Mouse (Mus musculus) CH12.LX (cell line): ENCODE measurements at regions not wholly inside any gene's neighbourhood (a gene's known extent, or its start where the extent isn't known, plus 50 kb on each side); places are given as distances from the start of the nearest gene placed in this dataset.
A peak's percentile ranks its signal among the peaks of the same experiment; 100 is the strongest.

ENCODE experiments used
- DNase-seq: peaks from one replicate; pipeline ENCODE4 v3.0.0-alpha.2; 2013; ENCODE audit errors: extremely low read depth
- H3K27ac ChIP-seq: 2 replicates; pipeline ENCODE4 v1.5.1; 2012; ENCODE audit warnings: low read depth, mild to moderate bottlenecking, control low read depth, moderate library complexity; ENCODE audit not compliant: insufficient read depth
- H3K27me3 ChIP-seq: replicated peaks from 2 replicates; pipeline ENCODE3; 2012; ENCODE audit warnings: inconsistent platforms
- H3K36me3 ChIP-seq, 2 experiments: replicated peaks in 1 of 2; 2 replicates each; pipeline versions ENCODE3 to v1.6.1; 2012; ENCODE audit warnings: inconsistent platforms in 1 of 2, low read length in 1 of 2, mild to moderate bottlenecking in 1 of 2, mixed read lengths in 1 of 2, moderate library complexity in 1 of 2; ENCODE audit not compliant: control insufficient read depth in 1 of 2, insufficient read depth in 1 of 2
- H3K4me1 ChIP-seq, 2 experiments: 2 replicates each; pipeline ENCODE4 v1.6.1; 2012; ENCODE audit warnings: inconsistent platforms in 1 of 2, moderate library complexity in 1 of 2; ENCODE audit not compliant: insufficient read depth in 2 of 2, control insufficient read depth in 1 of 2
- H3K4me2 ChIP-seq: 2 replicates; pipeline ENCODE4 v1.6.1; 2012; ENCODE audit warnings: low read depth, mild to moderate bottlenecking, control low read depth; ENCODE audit not compliant: poor library complexity, insufficient read depth, severe bottlenecking
- H3K4me3 ChIP-seq, 3 experiments: fragments of 150-350 bp in 1 of 3; sonication (generic) in 1 of 3; replicated peaks in 1 of 3; 2 replicates each; pipeline versions ENCODE3 to v1.5.1; 2011 to 2012; ENCODE audit warnings: low read depth in 2 of 3, low read length in 2 of 3, mild to moderate bottlenecking in 2 of 3, moderate library complexity in 2 of 3, control low read depth in 1 of 3, improper control_type of control experiment in 1 of 3, inconsistent platforms in 1 of 3, mixed read lengths in 1 of 3; ENCODE audit not compliant: poor library complexity in 1 of 3
- H3K79me2 ChIP-seq: replicated peaks from 2 replicates; pipeline ENCODE4 v1.6.1; 2012; ENCODE audit warnings: mild to moderate bottlenecking, moderate library complexity; ENCODE audit not compliant: control insufficient read depth, poor library complexity, insufficient read depth, severe bottlenecking; ENCODE audit errors: extremely low read depth
- H3K9ac ChIP-seq: 2 replicates; pipeline ENCODE4 v1.6.1; 2012; ENCODE audit warnings: low read depth, mild to moderate bottlenecking, control low read depth, moderate library complexity; ENCODE audit not compliant: insufficient read depth
- H3K9me3 ChIP-seq: replicated peaks from 2 replicates; pipeline ENCODE3; 2012; ENCODE audit warnings: low read length, inconsistent platforms, mixed read lengths
- CHD1 ChIP-seq: IDR thresholded peaks from 2 replicates; pipeline ENCODE4 v1.6.1; 2012; ENCODE audit warnings: low read depth, low read length, improper control_type of control experiment, inconsistent platforms
- CTCF ChIP-seq, 2 experiments: IDR thresholded peaks in 1 of 2; conservative IDR thresholded peaks in 1 of 2; 2 replicates each; pipeline ENCODE4 v1.5.1; 2011 to 2012; ENCODE audit warnings: low read depth in 2 of 2, low read length in 2 of 2, improper control_type of control experiment in 1 of 2, inconsistent platforms in 1 of 2, mild to moderate bottlenecking in 1 of 2, moderate library complexity in 1 of 2
- ETS1 ChIP-seq: conservative IDR thresholded peaks from 2 replicates; pipeline ENCODE4 v1.6.1; 2012; ENCODE audit warnings: low read depth, mild to moderate bottlenecking, inconsistent platforms, low read length, improper control_type of control experiment, moderate library complexity
- GABPA ChIP-seq: IDR thresholded peaks from 2 replicates; pipeline ENCODE4 v1.6.1; 2012; ENCODE audit warnings: low read depth, low read length, improper control_type of control experiment, inconsistent platforms; ENCODE audit not compliant: insufficient replicate concordance
- HCFC1 ChIP-seq: IDR thresholded peaks from 2 replicates; pipeline ENCODE4 v1.6.1; 2012; ENCODE audit warnings: low read depth, mild to moderate bottlenecking, inconsistent platforms, low read length, improper control_type of control experiment
- IRF4 ChIP-seq: IDR thresholded peaks from 2 replicates; pipeline ENCODE4 v1.6.1; 2014; ENCODE audit warnings: low read depth, mild to moderate bottlenecking, inconsistent platforms, low read length, improper control_type of control experiment
- JUND ChIP-seq: conservative IDR thresholded peaks from 2 replicates; pipeline ENCODE4 v1.6.1; 2011; ENCODE audit warnings: low read depth, low read length, improper control_type of control experiment
- MAX ChIP-seq: IDR thresholded peaks from 2 replicates; pipeline ENCODE4 v1.6.1; 2011; ENCODE audit warnings: low read length, improper control_type of control experiment
- MEF2A ChIP-seq: IDR thresholded peaks from 2 replicates; pipeline ENCODE4 v1.6.1; 2014; ENCODE audit warnings: low read depth, mild to moderate bottlenecking, inconsistent platforms, low read length, improper control_type of control experiment, borderline replicate concordance
- MXI1 ChIP-seq: IDR thresholded peaks from 2 replicates; pipeline ENCODE4 v1.6.1; 2011; ENCODE audit warnings: mild to moderate bottlenecking, low read depth, low read length, improper control_type of control experiment
- PAX5 ChIP-seq: IDR thresholded peaks from 2 replicates; pipeline ENCODE4 v1.6.1; 2012; ENCODE audit warnings: low read length, inconsistent platforms, mixed read lengths
- POLR2A ChIP-seq: IDR thresholded peaks from 2 replicates; pipeline ENCODE4 v1.6.1; 2011; ENCODE audit warnings: low read depth, mild to moderate bottlenecking, improper control_type of control experiment, low read length
- POLR2AphosphoS2 ChIP-seq: IDR thresholded peaks from 2 replicates; pipeline ENCODE4 v1.6.1; 2011; ENCODE audit warnings: low read depth, low read length, improper control_type of control experiment
- RAD21 ChIP-seq: IDR thresholded peaks from 2 replicates; pipeline ENCODE4 v1.6.1; 2011; ENCODE audit warnings: low read depth, mild to moderate bottlenecking, low read length, improper control_type of control experiment, moderate library complexity
- RCOR1 ChIP-seq: conservative IDR thresholded peaks from 2 replicates; pipeline ENCODE4 v1.6.1; 2012; ENCODE audit warnings: low read depth, mild to moderate bottlenecking, inconsistent platforms, low read length, improper control_type of control experiment
- SIN3A ChIP-seq: IDR thresholded peaks from 2 replicates; pipeline ENCODE4 v1.6.1; 2012; ENCODE audit warnings: low read length, improper control_type of control experiment, inconsistent platforms
- SMC3 ChIP-seq: IDR thresholded peaks from 2 replicates; pipeline ENCODE4 v1.6.1; 2011; ENCODE audit warnings: low read depth, low read length, improper control_type of control experiment
- TBP ChIP-seq: conservative IDR thresholded peaks from 2 replicates; pipeline ENCODE4 v1.6.1; 2011; ENCODE audit warnings: low read depth, low read length, improper control_type of control experiment
- TCF12 ChIP-seq: IDR thresholded peaks from 2 replicates; pipeline ENCODE4 v1.6.1; 2014; ENCODE audit warnings: low read depth, mild to moderate bottlenecking, inconsistent platforms, low read length, improper control_type of control experiment
- UBTF ChIP-seq: IDR thresholded peaks from 2 replicates; pipeline ENCODE4 v1.6.1; 2012; ENCODE audit warnings: low read depth, mild to moderate bottlenecking, inconsistent platforms, low read length, improper control_type of control experiment, moderate library complexity
- USF1 ChIP-seq: IDR thresholded peaks from 2 replicates; pipeline ENCODE4 v1.6.1; 2014; ENCODE audit warnings: low read depth, mild to moderate bottlenecking, inconsistent platforms, low read length, improper control_type of control experiment
- ZC3H11A ChIP-seq: IDR thresholded peaks from 2 replicates; pipeline ENCODE4 v1.6.1; 2012; ENCODE audit warnings: low read depth, mild to moderate bottlenecking, inconsistent platforms, low read length, improper control_type of control experiment
- ZKSCAN1 ChIP-seq: IDR thresholded peaks from 2 replicates; pipeline ENCODE4 v1.6.1; 2012; ENCODE audit warnings: low read depth, inconsistent platforms, low read length, improper control_type of control experiment, borderline replicate concordance
- ZMIZ1 ChIP-seq: IDR thresholded peaks from 2 replicates; pipeline ENCODE4 v1.6.1; 2012; ENCODE audit warnings: low read depth, mild to moderate bottlenecking, inconsistent platforms, low read length, improper control_type of control experiment
- ZNF384 ChIP-seq: IDR thresholded peaks from 2 replicates; pipeline ENCODE4 v1.6.1; 2012; ENCODE audit warnings: low read depth, low read length, improper control_type of control experiment, inconsistent platforms
- dilution Hi-C: fragments of 300-500 bp; cut with MboI; formaldehyde crosslinking; loops from 2 replicates; pipeline ENCODE4 v1.14.3; 2020; ENCODE audit warnings: low sequenced_read_pairs; ENCODE audit not compliant: extremely low pct_unique_long_range_greater_than_20kb, extremely low pct_ligation_motif_present
- in situ Hi-C: fragments of 300-500 bp; cut with MboI; formaldehyde crosslinking; loops from 3 replicates; pipeline ENCODE4 v1.14.3; 2019; ENCODE audit warnings: low sequenced_read_pairs, low pct_ligation_motif_present, low pct_unique_long_range_greater_than_20kb, mixed read lengths

DNA sequence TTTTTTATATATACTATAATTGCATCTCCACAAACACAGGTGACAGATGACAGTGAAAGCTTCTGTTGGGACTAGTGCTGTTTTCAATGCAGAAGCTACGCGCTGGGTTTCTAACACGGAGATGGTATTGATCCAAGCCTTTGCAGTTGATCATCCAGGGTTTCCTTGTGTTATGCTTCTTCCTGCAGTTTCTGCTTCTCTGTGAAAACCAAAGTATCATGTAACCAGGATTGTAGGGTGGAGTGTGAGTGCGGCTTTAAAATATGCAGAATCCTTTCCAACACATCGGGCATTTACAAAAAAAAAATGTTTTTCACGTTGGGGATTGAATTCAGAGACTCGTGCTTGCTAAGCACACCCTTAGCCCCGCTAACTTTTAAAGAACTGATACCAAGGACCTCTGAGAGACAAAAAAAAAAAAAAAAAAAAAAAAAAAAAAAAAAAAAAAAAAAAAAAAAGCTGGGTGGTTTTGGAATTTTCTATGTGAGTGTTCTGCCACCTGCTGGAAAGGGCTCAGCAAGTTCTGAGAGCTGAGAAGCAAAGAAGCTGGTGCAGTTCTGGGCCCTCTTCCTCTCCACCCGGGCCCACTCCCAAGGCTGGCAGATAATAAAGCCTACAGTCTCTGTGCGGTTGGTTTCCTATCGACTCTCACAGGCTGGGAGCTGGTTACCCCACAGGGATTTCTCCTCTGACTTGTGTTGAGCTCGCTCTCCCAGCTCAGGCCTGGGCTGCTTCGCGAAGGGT, 61.5 kb upstream of the Akap6 start:
- in situ Hi-C loops: loop anchor here (10.0 to 25.0 kb wide), 2 partner anchors 200 to 593 kb away; no protein-coding TSS in a partner anchor
- dilution Hi-C loops: no loop called here
- DNase-seq: peak; percentile 58
- Histone ChIP-seq H3K4me3 (no peak overlapping the region), H3K27me3 (no peaks in the 10 kb centered on the region), H3K27ac (no peak overlapping the region), H3K9ac (no peak overlapping the region), H3K9me3 (no peaks in the 10 kb centered on the region), H3K4me2 (peak overlapping the region; percentile 35; the same call in 1 of the 2 replicates), H3K4me1 (peaks cover 0 to 3% of the 10 kb centered on the region in 2 experiments; a peak in 1 of 4 replicates), H3K36me3 (no peaks in the 10 kb centered on the region), H3K79me2 (no peaks in the 10 kb centered on the region)
- TF ChIP-seq SMC3 (peak; percentile 76), HCFC1 (peak; percentile 44), CTCF (conservative IDR thresholded peaks at IDR 0.05 in 1 of 2, IDR thresholded peaks at IDR 0.05 in 1 of 2; ENCODE audit: low read depth in 2 of 2, low read length in 2 of 2) (peak in 1 of 2 experiments; percentile 78; a peak in 2 of 4 replicates), MAX (no peak), SIN3A (0 out of 2 replicates have a peak, but pooled peaks have one; percentile 23), UBTF (peak; percentile 46; the same call in 1 of the 2 replicates), ZNF384 (peak; percentile 100), POLR2AphosphoS2 (no peak), ZC3H11A (peak; percentile 53), JUND (no peak), IRF4 (peak; percentile 39; the same call in 1 of the 2 replicates), TBP (no peak), RAD21 (peak; percentile 78), MEF2A (no peak), PAX5 (no peak)

DNA sequence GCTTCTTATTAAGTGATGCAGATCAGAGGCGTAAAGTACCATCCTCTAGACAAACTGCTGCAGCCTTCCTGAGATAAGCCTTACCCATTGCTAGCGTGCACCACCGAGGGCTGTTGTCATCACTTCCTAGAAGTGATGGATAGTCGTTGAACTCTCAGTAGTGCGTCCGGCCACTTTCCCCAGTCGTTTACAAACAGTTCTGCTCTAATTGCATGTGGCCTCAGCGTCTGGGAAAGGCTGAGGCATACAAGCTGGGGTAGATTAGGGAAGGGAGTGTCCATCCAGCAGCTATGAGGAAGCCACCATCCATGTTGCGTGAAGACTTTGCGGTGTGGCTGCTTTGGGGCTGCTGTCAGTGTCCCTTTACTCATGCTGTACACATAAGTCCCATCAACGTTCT, 60.7 kb upstream of the Akap6 start:
- Histone ChIP-seq H3K27ac (no peak overlapping the region), H3K4me1 (peaks cover 0 to 3% of the 10 kb centered on the region in 2 experiments; a peak in 1 of 4 replicates), H3K27me3 (no peaks in the 10 kb centered on the region), H3K79me2 (no peaks in the 10 kb centered on the region)
- dilution Hi-C loops: no loop called here
- DNase-seq: no peak
- TF ChIP-seq RAD21 (no peak), CTCF (conservative IDR thresholded peaks at IDR 0.05 in 1 of 2, IDR thresholded peaks at IDR 0.05 in 1 of 2; ENCODE audit: low read depth in 2 of 2, low read length in 2 of 2) (no peak), USF1 (no peak), ZMIZ1 (no peak), POLR2AphosphoS2 (no peak), MXI1 (no peak), ZKSCAN1 (no peak), GABPA (no peak), ETS1 (no peak), CHD1 (no peak), POLR2A (no peak), RCOR1 (no peak), TCF12 (no peak)
- TF ChIP-seq, all 38 proteins: peak for 0
- Histone ChIP-seq H3K36me3 (no peaks in the 10 kb centered on the region), H3K4me3 (no peak overlapping the region), H3K9me3 (no peaks in the 10 kb centered on the region), H3K9ac (no peak overlapping the region), H3K4me2 (no peak overlapping the region)
- in situ Hi-C loops: loop anchor here (10.0 to 25.0 kb wide), 2 partner anchors 199 to 594 kb away; no protein-coding TSS in a partner anchor
